Mouse (Mus musculus) left cerebral cortex, postnatal 25 days (tissue): Measurements from ENCODE around the gene Gm13124. TPM values are rescaled to one million over a fixed set of nuclear protein-coding genes. Genes with fewer than 3 reads are reported as not detected.
"Not testable (repeated sequence)": the region's sequence is repeated elsewhere in the genome, so short reads cannot be mapped to it uniquely, and the experiment has no call there.

Experiments used
- DNase-seq, 2 experiments: peaks; one replicate each; pipeline ENCODE4 v3.0.0; 2022; ENCODE audit warnings: low spot score in 2 of 2, mixed read lengths in 1 of 2
- intact Hi-C: fragments of 180-260 bp; cut with DNase I; formaldehyde crosslinking; loops from one replicate; pipeline ENCODE4 v1.15.1; 2025
- total RNA-seq, 2 experiments: library from RNA; stranded (reverse); gene quantifications; 2 replicates each; pipeline ENCODE4 v1.2.3; 2021

Gene Gm13124
- total RNA-seq = not detected

DNA sequence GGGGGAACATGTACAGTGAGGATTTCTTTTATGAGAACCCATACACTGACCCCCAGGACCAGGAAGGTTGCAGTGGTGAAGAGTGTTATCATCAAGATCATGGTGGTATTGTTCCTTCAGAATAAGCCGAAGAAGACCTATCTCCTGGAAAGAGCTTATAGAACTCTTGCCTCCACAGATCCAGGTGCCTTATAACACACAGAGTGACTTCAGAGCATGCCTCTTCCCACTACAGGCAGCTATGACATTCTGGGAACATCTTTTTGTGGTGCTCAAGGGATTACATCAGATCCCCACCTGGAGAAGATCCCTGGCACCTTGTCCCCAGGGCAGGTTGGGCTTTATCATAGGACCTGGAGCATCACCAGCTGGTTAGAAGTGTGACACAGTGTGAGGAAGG is at the start of gene Gm13124:
Gm13124 (minus strand) TSS at position 101 of the 400 bp plus-strand sequence.
- intact Hi-C loops = no loop called here
- DNase-seq = no peak

DNA sequence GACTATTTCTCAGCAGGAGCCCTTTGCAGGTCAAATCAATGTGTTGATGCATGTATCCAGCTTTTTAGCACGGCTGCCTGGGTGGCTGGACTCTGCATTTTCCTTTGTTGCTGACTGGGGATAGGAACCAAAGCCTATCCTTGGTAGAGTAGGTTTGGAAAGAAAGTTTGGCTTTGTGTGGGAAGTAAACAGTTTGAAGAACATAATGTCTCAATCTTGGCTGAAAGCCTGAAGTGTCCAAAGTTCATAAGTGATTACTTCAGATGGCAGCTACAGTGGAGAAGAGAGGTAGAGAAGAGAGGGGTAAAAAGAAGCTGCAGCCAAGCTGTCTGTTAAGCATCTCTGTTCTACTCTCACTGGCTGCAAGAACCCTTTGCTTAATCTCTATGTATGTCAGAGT is 49.7 kb upstream of the Gm13124 start:
- DNase-seq = no peak
- intact Hi-C loops = no loop called here

DNA sequence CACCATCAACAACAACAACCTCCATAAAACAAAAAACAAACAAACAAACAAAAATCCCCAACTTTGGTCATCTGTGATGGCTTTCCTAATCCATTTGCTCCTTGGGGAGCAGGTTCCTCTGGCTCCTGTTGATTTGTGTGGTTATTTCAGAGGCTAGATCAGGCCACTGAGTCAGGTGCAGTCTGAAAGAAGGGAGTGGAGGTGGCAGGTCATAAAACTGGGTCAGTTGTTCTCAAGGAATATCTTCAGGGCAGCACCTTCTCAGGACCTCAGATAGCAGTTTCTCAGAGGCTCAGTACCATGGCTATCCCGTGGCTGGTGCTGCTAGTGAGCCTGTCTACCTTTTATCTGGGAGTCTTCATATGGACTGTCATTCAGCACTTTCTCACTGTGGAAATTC is 48.5 kb upstream of the Gm13124 start, which contains the start of gene Aadacl4:
Aadacl4 (plus strand) TSS at position 301 of the 400 bp plus-strand sequence.
- intact Hi-C loops = no loop called here
- DNase-seq = no peak

DNA sequence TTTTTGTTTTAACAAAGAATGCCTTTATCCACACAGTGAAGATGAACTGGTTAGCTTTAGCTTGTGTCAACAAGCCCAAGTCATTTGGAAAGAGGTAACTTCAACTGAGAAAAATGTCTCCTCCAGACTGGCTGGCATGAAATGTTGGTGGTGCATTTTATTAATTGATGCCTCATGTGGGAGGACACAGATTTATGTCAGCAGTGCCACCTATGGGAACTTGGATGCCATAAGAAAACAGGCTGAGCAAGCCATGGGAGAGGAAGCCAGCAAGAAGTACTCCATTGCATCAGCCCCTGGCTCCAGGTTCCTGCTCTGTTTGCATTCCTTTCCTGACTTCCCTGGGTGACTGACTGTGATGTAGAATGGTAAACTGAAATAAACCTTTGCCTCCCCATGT is 27.9 kb upstream of the Gm13124 start:
- intact Hi-C loops = no loop called here
- no peak for DNase-seq

DNA sequence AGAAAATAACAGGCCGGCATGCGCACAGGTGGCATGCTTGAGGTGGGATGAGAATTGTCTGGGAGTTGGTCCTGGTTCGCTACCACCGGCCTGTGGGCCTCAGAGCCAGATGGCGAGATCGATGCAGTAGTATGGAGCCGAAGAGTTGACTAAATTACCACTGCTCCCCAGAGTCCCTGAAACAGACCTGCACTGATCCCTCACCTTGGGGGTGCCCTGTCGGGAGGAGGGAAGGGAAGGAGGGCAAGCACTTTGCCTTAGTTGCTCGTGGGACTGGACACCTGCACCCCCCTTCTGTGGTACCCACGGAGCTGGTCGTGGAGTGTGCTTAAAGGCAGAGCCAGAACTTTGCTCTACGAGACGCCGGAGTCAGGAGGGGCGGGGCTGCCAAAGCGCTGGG is 21.3 kb upstream of the Gm13124 start:
- DNase-seq, intact Hi-C loops: not testable (repeated sequence)

DNA sequence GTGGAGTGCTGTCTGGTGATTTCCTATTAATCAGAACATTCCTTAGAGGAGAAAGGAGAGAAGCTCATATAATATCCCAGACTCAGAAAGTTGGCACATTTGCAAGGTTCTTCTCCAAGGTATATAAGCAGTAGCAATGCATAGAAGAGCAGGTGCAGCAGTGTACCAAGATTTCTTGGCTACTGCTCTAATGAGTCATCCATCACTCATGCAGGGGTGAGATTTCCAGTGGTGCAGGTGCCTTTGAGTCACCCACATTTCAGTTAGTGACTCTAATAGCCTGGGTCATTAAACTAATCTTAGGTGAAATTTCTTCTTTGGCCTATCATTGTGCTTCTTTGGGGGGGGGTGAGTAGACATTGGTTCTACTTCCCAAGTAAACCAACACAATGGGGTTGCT is 2.8 kb upstream of the Gm13124 start:
- DNase-seq = no peak
- intact Hi-C loops = no loop called here

GRCm38 (mm10) chr4:144561205-144561604 is 3.7 kb downstream of the Gm13124 start:
- intact Hi-C loops = no loop called here
- no peak for DNase-seq

- no peak for DNase-seq
- intact Hi-C loops = no loop called here
These were observed 5.1 kb downstream of the Gm13124 start for GRCm38 (mm10) chr4:144559792-144560191.

DNA sequence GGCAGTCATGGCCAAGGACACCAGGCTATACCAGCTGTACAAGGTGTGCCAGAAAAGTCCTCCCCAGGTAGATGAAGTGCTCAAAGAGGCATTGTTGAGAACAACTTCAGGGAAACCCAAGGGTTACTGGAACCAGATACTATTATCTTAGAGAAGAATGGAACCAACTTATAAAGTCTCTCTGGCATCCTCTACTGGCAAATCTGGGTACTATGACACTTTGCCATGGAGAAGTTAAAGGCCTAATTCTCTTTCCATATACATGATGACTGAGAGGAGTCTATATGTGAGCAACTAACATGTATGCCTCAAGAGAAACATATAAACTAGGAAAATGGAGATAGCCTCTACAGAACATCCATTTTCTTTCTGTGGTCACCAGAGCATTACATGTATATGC is 13.8 kb downstream of the Gm13124 start:
- no peak for DNase-seq
- intact Hi-C loops = no loop called here

- DNase-seq, intact Hi-C loops: not testable (repeated sequence)
These were observed 19.6 kb downstream of the Gm13124 start for GRCm38 (mm10) chr4:144545339-144545738.

DNA sequence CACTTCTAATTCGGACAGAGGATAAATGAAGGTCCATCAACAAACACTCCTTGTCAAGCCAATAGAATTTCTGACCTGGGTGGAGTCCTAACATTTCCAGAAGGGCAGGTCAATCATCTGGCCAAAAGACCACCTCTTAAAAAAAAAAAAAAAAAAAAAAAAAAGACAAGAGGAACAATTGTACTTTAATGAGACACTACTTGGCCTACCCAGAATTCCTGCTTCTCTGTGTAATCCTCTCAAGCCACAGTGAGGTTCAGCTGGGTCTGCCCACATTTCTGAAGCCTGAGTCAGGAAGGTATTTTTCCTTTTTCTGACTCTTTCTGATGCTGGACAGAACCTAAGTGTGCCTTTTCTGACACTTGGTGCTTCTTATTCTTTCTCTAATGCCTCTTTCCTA is 20.2 kb downstream of the Gm13124 start:
- intact Hi-C loops = no loop called here
- no peak for DNase-seq

DNA sequence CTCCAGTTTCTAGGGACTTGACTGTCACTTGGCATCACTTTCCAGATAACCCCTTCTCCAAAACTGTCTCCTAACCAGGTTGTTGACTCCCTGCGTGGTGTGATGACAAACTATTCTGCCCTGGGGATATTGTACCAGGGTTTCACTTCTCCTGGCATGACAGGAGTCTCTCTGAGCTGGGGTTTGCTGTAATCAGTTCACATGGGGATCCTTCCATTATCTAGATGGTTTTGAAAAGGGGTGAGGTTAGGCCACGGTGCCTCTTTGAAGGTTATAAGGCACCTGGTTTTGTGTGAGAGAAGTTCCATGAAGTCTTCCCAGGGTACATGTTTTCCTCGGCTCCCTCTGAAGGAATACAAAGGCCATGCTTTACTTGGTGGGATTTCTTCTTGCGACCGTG is 45.4 kb downstream of the Gm13124 start, which contains the start of gene 9430007A20Rik:
9430007A20Rik (plus strand) TSS at position 301 of the 400 bp plus-strand sequence.
- no peak for DNase-seq
- intact Hi-C loops = no loop called here

DNA sequence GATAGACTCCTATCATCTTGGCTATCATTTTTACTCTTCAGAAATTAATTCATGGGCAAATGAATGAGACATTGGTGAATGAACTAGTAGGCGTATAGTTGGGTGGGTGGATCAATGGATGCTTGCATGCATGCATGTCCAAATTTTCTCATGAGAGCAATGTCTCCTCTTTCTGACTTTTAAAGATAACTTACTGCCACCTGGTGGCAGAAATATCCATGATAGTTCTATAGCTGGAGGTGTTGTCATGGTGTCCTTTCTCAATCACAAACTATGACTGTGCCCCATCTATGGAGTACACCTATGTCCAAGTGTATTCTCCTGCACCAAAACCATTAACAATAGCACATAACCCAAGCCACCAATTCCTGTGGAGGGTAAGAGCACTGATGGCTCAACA is 58.4 kb downstream of the Gm13124 start:
- no peak for DNase-seq
- intact Hi-C loops = no loop called here

Other genes with a start within 250 kb of the Gm13124 start
- not detected for gene Gm13128, start 234.9 kb downstream of the Gm13124 start, total RNA-seq
- not detected for gene Gm13119, start 207.2 kb downstream of the Gm13124 start, total RNA-seq
- not detected for gene Pramef20, start 187.2 kb downstream of the Gm13124 start, total RNA-seq
- gene Pramef12, start 156.7 kb downstream of the Gm13124 start, total RNA-seq = not detected
- not detected for gene 1700012P22Rik, start 126.4 kb downstream of the Gm13124 start, total RNA-seq
- gene Gm9944, start 111.8 kb downstream of the Gm13124 start, total RNA-seq = not detected
- not detected for gene Aadacl3, start 101.4 kb downstream of the Gm13124 start, total RNA-seq
- not detected for gene 9430007A20Rik, start 45.3 kb downstream of the Gm13124 start, total RNA-seq
- gene Aadacl4, start 48.6 kb upstream of the Gm13124 start, total RNA-seq = not detected
- gene Gm436, start 121.2 kb upstream of the Gm13124 start, total RNA-seq = not detected
- under 1 TPM in 1 of 2 experiments, not detected in 1; 0.34 TPM for gene Gm13178, start 156.3 kb upstream of the Gm13124 start, total RNA-seq
- gene Gm438, start 221.4 kb upstream of the Gm13124 start, total RNA-seq = not detected